Mouse (Mus musculus) stomach, postnatal 0 days (tissue): ENCODE data around the gene Ctsj.

ENCODE experiments used
- CTCF ChIP-seq: IDR thresholded peaks from 2 replicates; pipeline ENCODE4 v1.5.1; 2016; ENCODE audit warnings: antibody characterized with exemption, low read depth, mild to moderate bottlenecking, moderate library complexity
- EP300 ChIP-seq: optimal IDR thresholded peaks from 2 replicates; pipeline ENCODE3; 2016; ENCODE audit warnings: antibody characterized with exemption

GRCm38 (mm10) chr13:61010171-61010570 is 4.4 kb upstream of the Ctsj start:
- no peak for TF ChIP-seq EP300
- no peak for TF ChIP-seq CTCF
